Mouse (Mus musculus) myocyte (in vitro differentiated cells): ENCODE data around the gene Ttl. TPM values are rescaled to one million over a fixed set of nuclear protein-coding genes. Genes with fewer than 3 reads are reported as not detected.

Experiments
- H3K27me3 ChIP-seq: one replicate; pipeline ENCODE4 v1.6.1; 2011; ENCODE audit not compliant: control insufficient read depth, insufficient read depth, insufficient read length
- H3K36me3 ChIP-seq: one replicate; pipeline ENCODE4 v1.6.1; 2011; ENCODE audit not compliant: control insufficient read depth, insufficient read depth
- H3K4me2 ChIP-seq: one replicate; pipeline ENCODE4 v1.6.1; 2011; ENCODE audit warnings: low read depth, control low read depth
- H3K4me3 ChIP-seq: one replicate; pipeline ENCODE4 v1.5.1; 2011; ENCODE audit warnings: mild to moderate bottlenecking, control low read depth, moderate library complexity
- H3K79me2 ChIP-seq: one replicate; pipeline ENCODE4 v1.6.1; 2011; ENCODE audit not compliant: control insufficient read depth, insufficient read depth
- H3ac ChIP-seq: one replicate; pipeline ENCODE4 v1.6.1; 2011; ENCODE audit not compliant: control insufficient read depth, insufficient read length
- CEBPB ChIP-seq: IDR thresholded peaks from 2 replicates; pipeline ENCODE4 v1.6.1; 2011; ENCODE audit warnings: mild to moderate bottlenecking, moderate library complexity; ENCODE audit not compliant: poor library complexity, insufficient read depth, severe bottlenecking
- E2F4 ChIP-seq: IDR thresholded peaks from one replicate; pipeline ENCODE4 v1.6.1; 2011; ENCODE audit warnings: mild to moderate bottlenecking, control low read depth, moderate library complexity; ENCODE audit not compliant: insufficient read depth
- MAX ChIP-seq: IDR thresholded peaks from one replicate; pipeline ENCODE4 v1.6.1; 2011; ENCODE audit warnings: low read depth, mild to moderate bottlenecking, control low read depth
- MYOD1 ChIP-seq, 3 experiments: IDR thresholded peaks; one replicate each; pipeline ENCODE4 v1.6.1; 2011; ENCODE audit warnings: control low read depth in 2 of 3, low read depth in 2 of 3, mild to moderate bottlenecking in 2 of 3, moderate library complexity in 1 of 3; ENCODE audit not compliant: insufficient read length in 2 of 3, control insufficient read depth in 1 of 3
- MYOG ChIP-seq, 3 experiments: IDR thresholded peaks; one replicate each; pipeline ENCODE4 v1.6.1; 2011; ENCODE audit warnings: control low read depth in 2 of 3, low read depth in 2 of 3, mild to moderate bottlenecking in 2 of 3; ENCODE audit not compliant: insufficient read length in 2 of 3, control insufficient read depth in 1 of 3, insufficient read depth in 1 of 3
- POLR2A ChIP-seq: IDR thresholded peaks from one replicate; pipeline ENCODE4 v1.6.1; 2011; ENCODE audit warnings: low read depth, mild to moderate bottlenecking, control low read depth, moderate library complexity; ENCODE audit not compliant: insufficient read length
- POLR2AphosphoS2 ChIP-seq: IDR thresholded peaks from one replicate; pipeline ENCODE4 v1.6.1; 2011; ENCODE audit warnings: low read depth, control low read depth; ENCODE audit not compliant: insufficient read length
- REST ChIP-seq: IDR thresholded peaks from one replicate; pipeline ENCODE4 v1.6.1; 2011; ENCODE audit warnings: mild to moderate bottlenecking, control low read depth, moderate library complexity; ENCODE audit not compliant: insufficient read depth, insufficient read length
- SRF ChIP-seq: IDR thresholded peaks from one replicate; pipeline ENCODE4 v1.6.1; 2011; ENCODE audit warnings: low read depth; ENCODE audit not compliant: control insufficient read depth, insufficient read length
- TCF12 ChIP-seq: IDR thresholded peaks from one replicate; pipeline ENCODE4 v1.6.1; 2011; ENCODE audit warnings: mild to moderate bottlenecking, control low read depth; ENCODE audit not compliant: poor library complexity, insufficient read depth, severe bottlenecking
- TCF3 ChIP-seq: IDR thresholded peaks from one replicate; pipeline ENCODE4 v1.6.1; 2011; ENCODE audit warnings: low read depth, control low read depth; ENCODE audit not compliant: insufficient read length
- USF1 ChIP-seq: IDR thresholded peaks from one replicate; pipeline ENCODE4 v1.6.1; 2011; ENCODE audit warnings: low read depth, mild to moderate bottlenecking, control low read depth, moderate library complexity
- polyA plus RNA-seq: library from polyadenylated mRNA; unstranded; fragments of >200 nt; fragmentation: generic; extraction: Trizol; gene quantifications from one replicate; pipeline ENCODE4 v1.2.1, GENCODE M21; 2012; ENCODE audit warnings: missing spikeins

The Ttl gene
- polyA plus RNA-seq, 1 experiment = 9.9 TPM

- TF ChIP-seq E2F4 (no peak), POLR2A (no peak), CEBPB (no peak), POLR2AphosphoS2 (no peak), REST (no peak), MYOG (IDR thresholded peaks at IDR 0.05; ENCODE audit: control insufficient read depth in 1 of 3, insufficient read depth in 1 of 3, insufficient read length in 2 of 3, low read depth in 2 of 3) (no peak), USF1 (no peak), TCF12 (no peak), SRF (no peak), TCF3 (no peak), MAX (no peak), MYOD1 (IDR thresholded peaks at IDR 0.05; ENCODE audit: control insufficient read depth in 1 of 3, insufficient read length in 2 of 3, low read depth in 2 of 3) (no peak)
- Histone ChIP-seq H3K27me3 (no peaks in the 10 kb centered on the region), H3K79me2 (no peaks in the 10 kb centered on the region), H3K4me2 (no peak within 1 kb of the TSS), H3K4me3 (no peak within 1 kb of the TSS), H3ac (no peak within 1 kb of the TSS), H3K36me3 (no peaks in the 10 kb centered on the region)
These were observed 17.9 kb upstream of the Ttl start, which contains the start of gene Vinac1 for GRCm38 (mm10) chr2:129047811-129048210. TSS of gene Vinac1 (minus strand) at chr2:129048172.

GRCm38 (mm10) chr2:129052451-129052983 lies 13.2 kb upstream of the Ttl start:
- Histone ChIP-seq H3K79me2 (no peaks in the 10 kb centered on the region), H3ac (no peak overlapping the region), H3K36me3 (no peaks in the 10 kb centered on the region), H3K27me3 (no peaks in the 10 kb centered on the region), H3K4me3 (no peak overlapping the region), H3K4me2 (no peak overlapping the region)
- TF ChIP-seq MYOD1 (IDR thresholded peaks at IDR 0.05; ENCODE audit: control insufficient read depth in 1 of 3, insufficient read length in 2 of 3, low read depth in 2 of 3) (no peak), MAX (no peak), MYOG (IDR thresholded peaks at IDR 0.05; ENCODE audit: control insufficient read depth in 1 of 3, insufficient read depth in 1 of 3, insufficient read length in 2 of 3, low read depth in 2 of 3) (no peak), SRF (no peak), POLR2AphosphoS2 (no peak), USF1 (no peak), POLR2A (no peak), TCF12 (no peak), TCF3 (no peak), E2F4 (no peak), CEBPB (no peak), REST (no peak)

GRCm38 (mm10) chr2:129055741-129056140 lies 10.0 kb upstream of the Ttl start:
- Histone ChIP-seq H3K27me3 (no peaks in the 10 kb centered on the region), H3K4me2 (no peak overlapping the region), H3K79me2 (no peaks in the 10 kb centered on the region), H3K4me3 (no peak overlapping the region), H3ac (no peak overlapping the region), H3K36me3 (no peaks in the 10 kb centered on the region)
- TF ChIP-seq TCF3 (no peak), SRF (no peak), USF1 (no peak), E2F4 (no peak), CEBPB (no peak), TCF12 (no peak), POLR2A (no peak), MYOG (IDR thresholded peaks at IDR 0.05; ENCODE audit: control insufficient read depth in 1 of 3, insufficient read depth in 1 of 3, insufficient read length in 2 of 3, low read depth in 2 of 3) (no peak), MYOD1 (IDR thresholded peaks at IDR 0.05; ENCODE audit: control insufficient read depth in 1 of 3, insufficient read length in 2 of 3, low read depth in 2 of 3) (no peak), REST (no peak), MAX (no peak), POLR2AphosphoS2 (no peak)

- no peaks in the 10 kb centered on the region for H3K36me3 ChIP-seq
- no peaks in the 10 kb centered on the region for H3K79me2 ChIP-seq
- H3K27me3 ChIP-seq = no peaks in the 10 kb centered on the region
- no peak overlapping the region for H3K4me2 ChIP-seq
- H3ac ChIP-seq = no peak overlapping the region
- no peak for TF ChIP-seq POLR2A
- TF ChIP-seq CEBPB = no peak
- TF ChIP-seq MYOG (IDR thresholded peaks at IDR 0.05; ENCODE audit: control insufficient read depth in 1 of 3, insufficient read depth in 1 of 3, insufficient read length in 2 of 3, low read depth in 2 of 3) = no peak
- TF ChIP-seq USF1 = no peak
- TF ChIP-seq MAX = no peak
- TF ChIP-seq E2F4 = no peak
- no peak for TF ChIP-seq REST
- TF ChIP-seq MYOD1 (IDR thresholded peaks at IDR 0.05; ENCODE audit: control insufficient read depth in 1 of 3, insufficient read length in 2 of 3, low read depth in 2 of 3) = no peak
- no peak for TF ChIP-seq TCF12
- TF ChIP-seq SRF = no peak
- TF ChIP-seq POLR2AphosphoS2 = no peak
- no peak for TF ChIP-seq TCF3
- no peak overlapping the region for H3K4me3 ChIP-seq
These were observed 9.1 kb upstream of the Ttl start for GRCm38 (mm10) chr2:129056597-129056996.
